Mouse (Mus musculus) heart, embryonic 16.5 days (tissue): ENCODE measurements around the gene Zfp866. TPM values are rescaled to one million over a fixed set of nuclear protein-coding genes. Genes with fewer than 3 reads are reported as not detected.

ENCODE experiments used
- ATAC-seq: fragments of 200-750 bp; cut with Nextera tagmentation; replicated peaks from 2 replicates; pipeline ENCODE4 v1.8.0; 2017; ENCODE audit warnings: moderate number of reproducible peaks; ENCODE audit not compliant: insufficient read depth, low FRiP score; ENCODE audit errors: extremely low read depth
- H3K27ac ChIP-seq: fragments of 300-500 bp; sonication (generic); 2 replicates; pipeline ENCODE4 v1.5.1; 2014; ENCODE audit warnings: mild to moderate bottlenecking, low read length, control low read depth, moderate library complexity
- H3K27me3 ChIP-seq: fragments of 300-500 bp; sonication (generic); 2 replicates; pipeline ENCODE4 v1.6.1; 2014; ENCODE audit warnings: low read length, mixed read lengths; ENCODE audit not compliant: control insufficient read depth, insufficient read depth
- H3K36me3 ChIP-seq: fragments of 300-500 bp; sonication (generic); 2 replicates; pipeline ENCODE4 v1.6.1; 2014; ENCODE audit not compliant: control insufficient read depth, insufficient read depth
- H3K4me1 ChIP-seq: fragments of 300-500 bp; sonication (generic); 2 replicates; pipeline ENCODE4 v1.6.1; 2014; ENCODE audit warnings: low read length, mixed read lengths; ENCODE audit not compliant: control insufficient read depth, insufficient read depth
- H3K4me2 ChIP-seq: fragments of 300-500 bp; sonication (generic); 2 replicates; pipeline ENCODE4 v1.6.1; 2014; ENCODE audit warnings: low read depth, mild to moderate bottlenecking, control low read depth, low read length
- H3K4me3 ChIP-seq: fragments of 300-500 bp; sonication (generic); 2 replicates; pipeline ENCODE4 v1.5.1; 2014; ENCODE audit warnings: mild to moderate bottlenecking, control low read depth, low read length
- H3K9ac ChIP-seq: fragments of 300-500 bp; sonication (generic); 2 replicates; pipeline ENCODE4 v1.6.1; 2014; ENCODE audit warnings: low read length, control low read depth
- H3K9me3 ChIP-seq: fragments of 300-500 bp; sonication (generic); replicated peaks from 2 replicates; pipeline ENCODE4 v1.6.1; 2016; ENCODE audit warnings: low read length; ENCODE audit not compliant: control insufficient read depth
- WGBS: fragments of 180-500 bp; shearing (Covaris S2); extraction: QIAGEN DNeasy Blood & Tissue Kit; methylation state at CpG from one replicate; pipeline ENCODE4 v1.1.7; 2014; 5-methylcytosine and 5-hydroxymethylcytosine counted together
- polyA plus RNA-seq: library from polyadenylated mRNA; unstranded; fragments of >200 nt; fragmentation: Nextera tagmentation; extraction: Ambion mirVana; gene quantifications from 2 replicates; pipeline ENCODE4 v1.2.1, GENCODE M21; 2015

Zfp866 gene
- polyA plus RNA-seq, 1 experiment from 2014 or later: 20.3 TPM

- Histone ChIP-seq H3K9me3 (peaks cover 19% of the 10 kb centered on the region), H3K36me3 (peaks cover 39% of the 10 kb centered on the region), H3K4me2 (no peak overlapping the region), H3K27ac (no peak overlapping the region), H3K4me1 (no peaks in the 10 kb centered on the region), H3K9ac (no peak overlapping the region), H3K27me3 (no peaks in the 10 kb centered on the region), H3K4me3 (no peak overlapping the region)
- WGBS: 90% methylated on average over 4 of the region's 4 CpGs
- no peak for ATAC-seq
Measured at GRCm38 (mm10) chr8:69761814-69762445, 29.0 kb downstream of the Zfp866 start.

- Histone ChIP-seq H3K27me3 (no peaks in the 10 kb centered on the region), H3K36me3 (peaks cover 14% of the 10 kb centered on the region), H3K4me2 (no peak overlapping the region), H3K27ac (no peak overlapping the region), H3K9me3 (no peaks in the 10 kb centered on the region), H3K4me1 (no peaks in the 10 kb centered on the region), H3K9ac (no peak overlapping the region), H3K4me3 (no peak overlapping the region)
- no peak for ATAC-seq
- WGBS: 96% methylated on average over 5 of the region's 5 CpGs
Measured at GRCm38 (mm10) chr8:69758316-69758715, 32.7 kb downstream of the Zfp866 start.

- peaks cover 8% of the 10 kb centered on the region for H3K4me1 ChIP-seq
- 87% methylated on average over 2 of the region's 2 CpGs for WGBS
- peaks cover 11% of the 10 kb centered on the region; the same call in 1 of the 2 replicates for H3K36me3 ChIP-seq
- H3K27ac ChIP-seq: no peak overlapping the region
- H3K4me3 ChIP-seq: no peak overlapping the region
- no peaks in the 10 kb centered on the region for H3K9me3 ChIP-seq
- no peak overlapping the region for H3K4me2 ChIP-seq
- H3K9ac ChIP-seq: no peak overlapping the region
- ATAC-seq: no peak
- H3K27me3 ChIP-seq: no peaks in the 10 kb centered on the region
Measured at GRCm38 (mm10) chr8:69752437-69752836, 38.5 kb downstream of the Zfp866 start.

GRCm38 (mm10) chr8:69749544-69750454 lies 41.2 kb downstream of the Zfp866 start, which contains the start of gene Zfp963:
Gene Zfp963, minus strand, starts transcription at chr8:69749970.
- Histone ChIP-seq H3K36me3 (0 out of 2 replicates have a peak, but pooled peaks cover 4% of the 10 kb centered on the region), H3K4me3 (peak within 1 kb of the TSS; percentile 89), H3K4me2 (peak within 1 kb of the TSS; percentile 66), H3K27me3 (no peaks in the 10 kb centered on the region), H3K9me3 (no peaks in the 10 kb centered on the region), H3K4me1 (peaks cover 8% of the 10 kb centered on the region), H3K27ac (peak within 1 kb of the TSS; percentile 100), H3K9ac (peak within 1 kb of the TSS; percentile 99)
- WGBS: 3% methylated on average over 48 of the region's 48 CpGs
- peak; percentile 99 for ATAC-seq

- no peak overlapping the region for H3K27ac ChIP-seq
- no peak overlapping the region for H3K9ac ChIP-seq
- ATAC-seq: no peak
- no peaks in the 10 kb centered on the region for H3K27me3 ChIP-seq
- WGBS: 77% methylated on average over 2 of the region's 2 CpGs
- no peak overlapping the region for H3K4me2 ChIP-seq
- no peaks in the 10 kb centered on the region for H3K4me1 ChIP-seq
- H3K36me3 ChIP-seq: peaks cover 11% of the 10 kb centered on the region
- no peaks in the 10 kb centered on the region for H3K9me3 ChIP-seq
- no peak overlapping the region for H3K4me3 ChIP-seq
Measured at GRCm38 (mm10) chr8:69741231-69741630, 49.7 kb downstream of the Zfp866 start.

- no peak for ATAC-seq
- Histone ChIP-seq H3K27ac (no peak overlapping the region), H3K27me3 (no peaks in the 10 kb centered on the region), H3K4me2 (no peak overlapping the region), H3K4me3 (no peak overlapping the region), H3K4me1 (no peaks in the 10 kb centered on the region), H3K36me3 (peaks cover 11% of the 10 kb centered on the region), H3K9me3 (no peaks in the 10 kb centered on the region), H3K9ac (no peak overlapping the region)
- WGBS: 80% methylated on average over 6 of the region's 6 CpGs
Measured at GRCm38 (mm10) chr8:69740763-69741162, 50.2 kb downstream of the Zfp866 start.

GRCm38 (mm10) chr8:69735495-69735894 lies 55.5 kb downstream of the Zfp866 start:
- Histone ChIP-seq H3K4me1 (no peaks in the 10 kb centered on the region), H3K9me3 (no peaks in the 10 kb centered on the region), H3K9ac (no peak overlapping the region), H3K27me3 (no peaks in the 10 kb centered on the region), H3K4me3 (no peak overlapping the region), H3K27ac (no peak overlapping the region), H3K4me2 (no peak overlapping the region), H3K36me3 (0 out of 2 replicates have a peak, but pooled peaks cover under 1% of the 10 kb centered on the region)
- no peak for ATAC-seq
- 71% methylated on average over 1 of the region's 1 CpGs for WGBS

GRCm38 (mm10) chr8:69717232-69717580 lies 73.8 kb downstream of the Zfp866 start:
- H3K9me3 ChIP-seq: no peaks in the 10 kb centered on the region
- H3K27me3 ChIP-seq: no peaks in the 10 kb centered on the region
- peak overlapping the region; percentile 62 for H3K9ac ChIP-seq
- peak overlapping the region; percentile 78 for H3K4me3 ChIP-seq
- 41% methylated on average over 5 of the region's 5 CpGs for WGBS
- peak overlapping the region; percentile 48; the same call in 1 of the 2 replicates for H3K27ac ChIP-seq
- H3K4me1 ChIP-seq: peaks cover 15% of the 10 kb centered on the region
- peaks cover 4% of the 10 kb centered on the region; the same call in 1 of the 2 replicates for H3K36me3 ChIP-seq
- ATAC-seq: peak; percentile 1; the same call in 1 of the 2 replicates
- peak overlapping the region; percentile 80 for H3K4me2 ChIP-seq
